Comparison of ENCODE assay signal across 15 mouse cellular contexts in genomic region chr4:139154576-139155307, GRCm38 (mm10). TPM values are rescaled to one million over a fixed set of nuclear protein-coding genes. Genes with fewer than 3 reads are reported as not detected.
DNase-seq lines count a peak whose midpoint lies in the region; TF ChIP-seq lines count a peak whose summit lies in the region.
"Had no signal": no experiment of that assay in that cellular context is flagged by ENCODE, and none has a peak within 500 bp of the region (broad histone marks: within the 10 kb centered on the region; RNA-seq: fewer than 3 reads in every experiment).

No protein-coding gene starts in this region.

- no peaks in the 10 kb centered on the region for H3K36me3 ChIP-seq in myocyte (ENCODE audit: control insufficient read depth, insufficient read depth)
- H3K36me3 ChIP-seq: hindbrain, embryonic 12.5 days; limb, embryonic 10.5 days; liver, embryonic 15.5 days; midbrain, embryonic 10.5 days had no signal

- no peak for TF ChIP-seq POLR2A in myocyte (IDR thresholded peaks at IDR 0.05; ENCODE audit: insufficient read length, low read depth)

- no peaks in the 10 kb centered on the region for H3K27me3 ChIP-seq in myocyte (ENCODE audit: control insufficient read depth, insufficient read depth, insufficient read length)
- H3K27me3 ChIP-seq: hindbrain, embryonic 12.5 days had no signal

- DNase-seq in adrenal gland, postnatal 14 days: peak; percentile 32
- no peak for DNase-seq in adrenal gland, postnatal 4 days (ENCODE audit: low spot score in 2 of 2)
- DNase-seq in testis, postnatal 14 days (ENCODE audit: low spot score): peak; percentile 49
- no peak for DNase-seq in testis, postnatal 10 days (ENCODE audit: low spot score)
- peak; percentile 66 for DNase-seq in heart, postnatal 25 days (ENCODE audit: low spot score)
- DNase-seq in cerebellum, postnatal 14 days: no peak
- no peak for DNase-seq in thymus, adult 18-20 months
- DNase-seq: cerebellum, adult 2 months; right cerebral cortex, postnatal 4 days had no signal

- no peak overlapping the region for H3ac ChIP-seq in myocyte (ENCODE audit: control insufficient read depth, insufficient read length)

- intact Hi-C loops in heart, postnatal 25 days (cut with DNase I): no loop called here

- H3K4me3 ChIP-seq in myocyte: no peak overlapping the region
- H3K4me3 ChIP-seq: erythroblast, embryonic 14.5 days; hindbrain, embryonic 12.5 days; limb, embryonic 10.5 days; liver, embryonic 15.5 days; midbrain, embryonic 10.5 days had no signal

- peak overlapping the region; percentile 42 for H3K4me2 ChIP-seq in myocyte (ENCODE audit: low read depth)
- H3K4me2 ChIP-seq: hindbrain, embryonic 12.5 days; liver, embryonic 15.5 days had no signal

- H3K79me2 ChIP-seq in myocyte (ENCODE audit: control insufficient read depth, insufficient read depth): no peaks in the 10 kb centered on the region

TF ChIP-seq in myocyte, 11 proteins besides CTCF, POLR2A, EP300 and RAD21:
- no peak for TF ChIP-seq POLR2AphosphoS2 (IDR thresholded peaks at IDR 0.05; ENCODE audit: insufficient read length, low read depth)
- TF ChIP-seq TCF3 (IDR thresholded peaks at IDR 0.05; ENCODE audit: insufficient read length, low read depth): no peak
- peak; percentile 24 to 75 (median 28) for TF ChIP-seq MYOG (IDR thresholded peaks at IDR 0.05; ENCODE audit: control insufficient read depth in 1 of 3, insufficient read depth in 1 of 3, insufficient read length in 2 of 3, low read depth in 2 of 3)
- TF ChIP-seq MYOD1 (IDR thresholded peaks at IDR 0.05; ENCODE audit: control insufficient read depth in 1 of 3, insufficient read length in 2 of 3, low read depth in 2 of 3): peak in 2 of 3 experiments; percentile 48 to 65

RNA-seq across cellular contexts. Expression of gene Minos1, which starts 23.8 kb away (rescaled TPM):
- total RNA-seq in adrenal gland, postnatal 14 days (2021): 480 and 499 TPM in 2 replicates
- total RNA-seq in adrenal gland, postnatal 4 days (2021): 100 to 1,000 TPM; 352 to 357 TPM
- total RNA-seq in heart, postnatal 25 days (2021): 100 to 1,000 TPM; 782 to 827 TPM
- polyA plus RNA-seq in myocyte (2012; fragmentation: generic; extraction: Trizol): 247 TPM

RNA-seq across cellular contexts. Expression of gene Capzb, which starts 38.0 kb away (rescaled TPM):
- total RNA-seq in adrenal gland, postnatal 14 days (2021): 316 and 319 TPM in 2 replicates
- 100 to 1,000 TPM; 343 to 361 TPM for total RNA-seq in adrenal gland, postnatal 4 days (2021)
- total RNA-seq in heart, postnatal 25 days (2021): 100 to 1,000 TPM; 415 to 449 TPM
- polyA plus RNA-seq in myocyte (2012; fragmentation: generic; extraction: Trizol): 247 TPM

Comparison
In these comparisons a context has a peak if more than half of its experiments do, and no peak if none do; other contexts are left out.
1. DNase-seq: peak in adrenal gland, postnatal 14 days (single experiment), testis, postnatal 14 days (single experiment) and heart, postnatal 25 days (single experiment); none in adrenal gland, postnatal 4 days (0 of 2), testis, postnatal 10 days (single experiment), cerebellum, postnatal 14 days (0 of 2) and thymus, adult 18-20 months (0 of 2).